Mouse (Mus musculus) C3H10T1/2 (cell line): ENCODE measurements around the gene Npsr1. TPM values are rescaled to one million over a fixed set of nuclear protein-coding genes. Genes with fewer than 3 reads are reported as not detected.

ENCODE experiments used
- polyA plus RNA-seq, 2 experiments: library from polyadenylated mRNA; unstranded; fragments of >200 nt; fragmentation: generic; extraction: Trizol; gene quantifications; one replicate each; pipeline ENCODE4 v1.2.1; 2012; ENCODE audit warnings: missing spikeins in 2 of 2

Gene Npsr1
- polyA plus RNA-seq: not detected

GRCm38 (mm10) chr9:24097696-24098095, at the start of gene Npsr1:
Npsr1 (plus strand) TSS chr9:24097996.

